27 mouse cellular contexts compared by ENCODE assay signal in the genomic region with DNA sequence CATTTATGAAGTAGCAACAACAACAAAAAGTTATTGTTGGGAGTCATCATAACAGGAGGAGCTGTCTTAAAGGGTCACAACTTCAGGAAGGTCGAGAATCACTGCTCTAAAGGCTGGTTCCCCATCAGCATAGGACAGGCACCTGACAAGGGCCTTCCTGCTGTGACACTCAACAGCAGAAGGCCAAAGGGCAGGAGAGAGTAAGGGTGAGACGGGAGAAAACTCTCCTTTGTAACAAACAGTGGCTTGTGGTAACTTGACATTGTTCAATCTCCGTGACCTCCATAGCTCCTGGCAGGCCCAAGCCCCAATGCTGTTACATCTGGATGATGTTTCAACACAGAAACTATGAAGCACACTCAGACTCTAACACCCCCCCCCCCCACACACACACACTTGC.
"Had no signal": no experiment of that assay in that cellular context is flagged by ENCODE, and none has a peak within 500 bp of the region (broad histone marks: within the 10 kb centered on the region; RNA-seq: fewer than 3 reads in every experiment).

No protein-coding gene starts in this region.

- ATAC-seq: hindbrain, postnatal 0 days; intestine, embryonic 16.5 days; liver, embryonic 12.5 days had no signal

- H3K4me3 ChIP-seq: gastrocnemius, adult 2 months; heart, embryonic 10.5 days; heart, embryonic 12.5 days; hindbrain, embryonic 10.5 days; hindbrain, embryonic 12.5 days; kidney, embryonic 15.5 days; limb, embryonic 13.5 days; limb, embryonic 15.5 days; liver, embryonic 12.5 days had no signal

- H3K27ac ChIP-seq: gastrocnemius, adult 2 months; heart, embryonic 10.5 days; hindbrain, embryonic 10.5 days; hindbrain, embryonic 12.5 days; hindbrain, embryonic 14.5 days; hindbrain, postnatal 0 days; kidney, embryonic 15.5 days; kidney, postnatal 0 days; limb, embryonic 13.5 days; limb, embryonic 15.5 days; liver, embryonic 12.5 days; liver, embryonic 14.5 days had no signal

- H3K4me2 ChIP-seq: heart, embryonic 12.5 days; hindbrain, embryonic 12.5 days; hindbrain, embryonic 14.5 days; kidney, embryonic 15.5 days; limb, embryonic 13.5 days; limb, embryonic 15.5 days; liver, embryonic 12.5 days had no signal

- H3K9ac ChIP-seq: heart, embryonic 12.5 days; hindbrain, embryonic 12.5 days; hindbrain, embryonic 14.5 days; kidney, embryonic 15.5 days; limb, embryonic 13.5 days; limb, embryonic 15.5 days; liver, embryonic 12.5 days; liver, embryonic 14.5 days had no signal

- DNase-seq: gastrocnemius, adult 2 months; gastrocnemius, postnatal 10 days; gastrocnemius, postnatal 25 days; heart, adult 18-20 months; heart, postnatal 10 days; heart, postnatal 4 days; kidney, adult 11 months; kidney, adult 2 months; kidney, adult 9 months; kidney, postnatal 14 days; kidney, postnatal 36 days; layer of hippocampus, adult 9-11 months; layer of hippocampus, postnatal 36 days; left cerebral cortex, postnatal 4 days had no signal

- H3K9me3 ChIP-seq: heart, embryonic 10.5 days; hindbrain, embryonic 12.5 days; kidney, embryonic 15.5 days; limb, embryonic 15.5 days; liver, embryonic 12.5 days had no signal

- H3K36me3 ChIP-seq: heart, embryonic 10.5 days; heart, embryonic 12.5 days; hindbrain, embryonic 10.5 days; hindbrain, embryonic 12.5 days; kidney, embryonic 15.5 days; limb, embryonic 13.5 days; limb, embryonic 15.5 days; liver, embryonic 12.5 days had no signal

- H3K27me3 ChIP-seq: heart, embryonic 12.5 days; hindbrain, embryonic 12.5 days; kidney, embryonic 15.5 days; limb, embryonic 13.5 days; limb, embryonic 15.5 days; liver, embryonic 12.5 days had no signal

- H3K4me1 ChIP-seq: heart, embryonic 10.5 days; heart, embryonic 12.5 days; liver, embryonic 12.5 days had no signal
